Comparison of ENCODE assay signal across 23 mouse cellular contexts in the genomic region with DNA sequence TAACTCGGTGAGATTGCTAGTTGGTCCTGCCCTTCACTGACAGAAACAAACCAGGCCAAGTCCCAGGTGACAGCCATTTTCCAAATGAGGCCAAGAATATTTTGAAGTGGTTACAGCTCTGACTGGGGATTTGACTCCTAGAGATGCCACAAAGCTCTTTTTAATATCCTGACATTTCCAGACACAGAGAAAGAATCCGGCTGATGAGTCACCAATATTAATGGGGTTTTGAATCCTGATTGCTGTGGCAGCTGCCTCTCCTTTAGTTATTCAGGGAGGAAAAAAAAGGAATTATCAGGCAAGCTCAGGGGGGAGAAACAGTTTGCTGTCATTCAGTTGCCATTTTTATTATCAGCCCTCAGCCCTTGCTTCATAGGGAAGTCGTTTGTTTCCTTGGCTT.
"Had no signal": no experiment of that assay in that cellular context is flagged by ENCODE, and none has a peak within 500 bp of the region (broad histone marks: within the 10 kb centered on the region; RNA-seq: fewer than 3 reads in every experiment).

No protein-coding gene starts in this region.

- DNase-seq: kidney, adult 2 months; kidney, postnatal 25 days; left cerebral cortex, postnatal 4 days; liver, postnatal 0 days; lung, embryonic 14.5 days; retina, postnatal 1 day; right cerebral cortex, postnatal 14 days; right cerebral cortex, postnatal 4 days; thymus, adult 2 months; thymus, postnatal 14 days; thymus, postnatal 4 days had no signal

- H3K4me2 ChIP-seq: limb, embryonic 12.5 days; limb, embryonic 15.5 days; liver, embryonic 11.5 days; lung, embryonic 14.5 days; midbrain, embryonic 12.5 days; neural tube, embryonic 13.5 days had no signal

- H3K27ac ChIP-seq: kidney, postnatal 0 days; layer of hippocampus, adult 2 months; limb, embryonic 12.5 days; limb, embryonic 15.5 days; liver, embryonic 14.5 days; macrophage; midbrain, embryonic 12.5 days; neural tube, embryonic 13.5 days; stomach, postnatal 0 days had no signal

- H3K9ac ChIP-seq: limb, embryonic 12.5 days; limb, embryonic 15.5 days; liver, embryonic 14.5 days; liver, postnatal 0 days; lung, embryonic 14.5 days; midbrain, embryonic 12.5 days; neural tube, embryonic 13.5 days had no signal

- H3K9me3 ChIP-seq: limb, embryonic 12.5 days; limb, embryonic 15.5 days; midbrain, embryonic 12.5 days; neural tube, embryonic 13.5 days had no signal

- H3K4me3 ChIP-seq: layer of hippocampus, adult 2 months; limb, embryonic 12.5 days; limb, embryonic 15.5 days; midbrain, embryonic 12.5 days; myocyte; neural tube, embryonic 13.5 days had no signal

- H3K36me3 ChIP-seq: limb, embryonic 12.5 days; limb, embryonic 15.5 days; midbrain, embryonic 12.5 days; neural tube, embryonic 13.5 days had no signal

- ATAC-seq: liver, postnatal 0 days; lung, postnatal 0 days had no signal

- H3K27me3 ChIP-seq: limb, embryonic 12.5 days; limb, embryonic 15.5 days; midbrain, embryonic 12.5 days; neural tube, embryonic 13.5 days had no signal

- H3K4me1 ChIP-seq: limb, embryonic 12.5 days; limb, embryonic 15.5 days; midbrain, embryonic 12.5 days had no signal
